Mouse (Mus musculus): ENCODE data around the gene Arel1. TPM values are rescaled to one million over a fixed set of nuclear protein-coding genes. Genes with fewer than 3 reads are reported as not detected.

Gene Arel1
- total RNA-seq, 1 experiment: 31.3 TPM

DNA sequence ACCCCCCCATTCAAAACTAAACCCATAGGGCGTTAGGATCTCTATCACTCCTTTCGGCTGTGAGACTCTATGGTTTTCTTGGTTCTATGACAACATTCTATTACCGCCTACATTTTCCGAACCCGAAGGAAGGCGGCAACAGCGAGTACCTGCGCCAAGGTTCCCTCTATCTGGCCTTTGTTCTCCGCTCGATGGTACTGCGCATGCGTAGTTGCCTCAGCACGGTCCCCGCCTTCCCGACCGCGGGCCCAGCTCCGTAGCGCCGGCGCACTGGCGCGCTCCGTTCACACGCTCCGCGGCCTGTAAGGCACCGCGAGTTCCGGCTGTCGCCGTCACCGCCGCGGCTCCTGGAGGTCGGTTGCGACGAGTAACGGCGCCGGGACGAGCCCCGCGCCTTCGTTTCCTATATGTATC lies 25.4 kb upstream of the Arel1 start, which contains the start of gene Ylpm1:
Gene Ylpm1 (plus strand): TSS at position 239 of the 414 bp plus-strand sequence.
- Histone ChIP-seq H3K9ac (ENCODE audit: insufficient read depth, low read depth, low read length, poor library complexity, severe bottlenecking) (peak within 1 kb of the TSS; percentile 96), H3K27ac (ENCODE audit: insufficient read depth, low read depth, low read length, poor library complexity, severe bottlenecking) (peak within 1 kb of the TSS; percentile 21), H3K36me3 (ENCODE audit: control insufficient read depth, insufficient read depth, low read length, poor library complexity, severe bottlenecking) (no peaks in the 10 kb centered on the region), H3K9me3 (ENCODE audit: control insufficient read depth, insufficient read depth, low read depth, low read length) (no peaks in the 10 kb centered on the region), H3K4me3 (ENCODE audit: insufficient read depth in 1 of 2, low read depth in 1 of 2, low read length in 2 of 2, poor library complexity in 1 of 2, severe bottlenecking in 1 of 2) (peak within 1 kb of the TSS; percentile 91 to 96), H3K4me1 (ENCODE audit: control insufficient read depth in 2 of 2, insufficient read depth in 2 of 2, low read length in 2 of 2, poor library complexity in 1 of 2) (peaks cover 0 to 2% of the 10 kb centered on the region in 2 experiments; a peak in 1 of 4 replicates)
- peak; percentile 69; the same call in 1 of the 2 replicates for TF ChIP-seq HCFC1 (IDR thresholded peaks at IDR 0.05; ENCODE audit: borderline replicate concordance, insufficient read depth, low read length)
- no peak for TF ChIP-seq CHD2 (IDR thresholded peaks at IDR 0.05; ENCODE audit: low read depth, low read length)
- in situ Hi-C loops (cut with MboI; ENCODE audit: low sequenced_read_pairs in 2 of 2, unreplicated experiment in 2 of 2): no loop called here
- DNase-seq (ENCODE audit: low read depth, low spot score): peak; percentile 97

DNA sequence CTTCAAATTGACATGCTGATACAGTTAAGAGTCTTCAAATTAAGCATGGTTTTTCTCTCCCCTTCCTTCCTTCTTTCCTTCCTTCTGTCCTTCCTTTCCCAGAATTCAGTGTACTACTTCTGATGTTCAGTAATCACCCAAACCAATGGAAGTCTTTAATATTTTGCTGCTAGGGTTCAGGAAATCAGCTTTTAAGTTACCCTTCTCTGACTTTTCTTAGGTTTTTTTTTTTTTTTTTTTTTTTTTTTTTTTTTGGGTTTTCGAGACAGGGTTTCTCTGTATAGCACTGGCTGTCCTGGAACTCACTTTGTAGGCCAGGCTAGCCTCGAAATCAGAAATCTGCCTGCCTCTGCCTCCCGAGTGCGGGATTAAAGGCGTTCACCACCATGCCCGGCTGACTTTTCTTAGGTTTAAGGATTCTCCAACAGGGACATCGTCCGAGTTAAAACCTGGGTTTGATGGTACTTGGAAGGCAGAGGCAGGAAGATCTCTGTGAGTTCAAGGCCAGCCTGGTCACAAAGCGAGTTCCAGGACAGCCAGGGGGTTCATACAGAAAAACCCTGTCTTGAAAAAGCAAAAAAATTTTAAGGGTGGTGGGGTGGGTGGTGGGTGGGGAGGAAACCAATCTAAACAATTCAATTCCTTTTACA lies 24.5 kb upstream of the Arel1 start:
- no peaks in the 10 kb centered on the region for H3K9me3 ChIP-seq (ENCODE audit: control insufficient read depth, insufficient read depth, low read depth, low read length)
- peaks cover 0 to 2% of the 10 kb centered on the region in 2 experiments; a peak in 1 of 4 replicates for H3K4me1 ChIP-seq (ENCODE audit: control insufficient read depth in 2 of 2, insufficient read depth in 2 of 2, low read length in 2 of 2, poor library complexity in 1 of 2)
- in situ Hi-C loops (cut with MboI; ENCODE audit: low sequenced_read_pairs in 2 of 2, unreplicated experiment in 2 of 2): no loop called here
- H3K27ac ChIP-seq (ENCODE audit: insufficient read depth, low read depth, low read length, poor library complexity, severe bottlenecking): no peak overlapping the region
- H3K9ac ChIP-seq (ENCODE audit: insufficient read depth, low read depth, low read length, poor library complexity, severe bottlenecking): peak overlapping the region; percentile 32; the same call in 1 of the 2 replicates
- TF ChIP-seq HCFC1 (IDR thresholded peaks at IDR 0.05; ENCODE audit: borderline replicate concordance, insufficient read depth, low read length) (no peak), CHD2 (IDR thresholded peaks at IDR 0.05; ENCODE audit: low read depth, low read length) (no peak), ZNF384 (IDR thresholded peaks at IDR 0.05; ENCODE audit: low read depth, low read length) (peak; percentile 58; the same call in 1 of the 2 replicates), ZC3H11A (IDR thresholded peaks at IDR 0.05; ENCODE audit: borderline replicate concordance, low read depth, low read length) (no peak), MAFK (IDR thresholded peaks at IDR 0.05; ENCODE audit: insufficient read depth, low read depth, low read length) (no peak)
- no peak overlapping the region for H3K4me3 ChIP-seq (ENCODE audit: insufficient read depth in 1 of 2, low read depth in 1 of 2, low read length in 2 of 2, poor library complexity in 1 of 2, severe bottlenecking in 1 of 2)
- no peak for DNase-seq (ENCODE audit: low read depth, low spot score)
- no peaks in the 10 kb centered on the region for H3K36me3 ChIP-seq (ENCODE audit: control insufficient read depth, insufficient read depth, low read length, poor library complexity, severe bottlenecking)

DNA sequence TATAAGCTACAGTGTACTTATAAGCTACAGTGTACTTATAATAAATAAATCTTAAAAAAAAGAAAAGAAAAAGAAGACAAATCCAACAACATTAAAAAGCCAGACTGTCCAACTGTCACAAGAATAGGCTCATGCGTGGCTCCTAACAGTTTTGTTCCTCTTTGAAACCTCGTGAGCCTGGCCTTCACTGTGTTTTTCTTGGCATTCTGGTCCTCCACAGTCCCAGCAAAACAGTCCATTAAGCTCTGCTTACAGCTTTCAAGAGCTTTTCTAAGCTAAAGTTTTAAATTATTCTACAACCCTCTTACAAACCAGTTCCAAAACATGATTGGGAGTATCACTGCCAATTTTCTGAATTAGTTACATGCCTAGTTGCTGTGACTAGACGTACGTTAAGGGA lies 18.8 kb upstream of the Arel1 start:
- Histone ChIP-seq H3K9me3 (ENCODE audit: control insufficient read depth, insufficient read depth, low read depth, low read length) (no peaks in the 10 kb centered on the region), H3K4me3 (ENCODE audit: insufficient read depth in 1 of 2, low read depth in 1 of 2, low read length in 2 of 2, poor library complexity in 1 of 2, severe bottlenecking in 1 of 2) (no peak overlapping the region), H3K27ac (ENCODE audit: insufficient read depth, low read depth, low read length, poor library complexity, severe bottlenecking) (no peak overlapping the region), H3K4me1 (ENCODE audit: control insufficient read depth in 2 of 2, insufficient read depth in 2 of 2, low read length in 2 of 2, poor library complexity in 1 of 2) (no peaks in the 10 kb centered on the region), H3K36me3 (ENCODE audit: control insufficient read depth, insufficient read depth, low read length, poor library complexity, severe bottlenecking) (no peaks in the 10 kb centered on the region), H3K9ac (ENCODE audit: insufficient read depth, low read depth, low read length, poor library complexity, severe bottlenecking) (no peak overlapping the region)
- TF ChIP-seq CHD2 (IDR thresholded peaks at IDR 0.05; ENCODE audit: low read depth, low read length) (no peak), ZNF384 (IDR thresholded peaks at IDR 0.05; ENCODE audit: low read depth, low read length) (no peak), HCFC1 (IDR thresholded peaks at IDR 0.05; ENCODE audit: borderline replicate concordance, insufficient read depth, low read length) (no peak), ZC3H11A (IDR thresholded peaks at IDR 0.05; ENCODE audit: borderline replicate concordance, low read depth, low read length) (no peak), MAFK (IDR thresholded peaks at IDR 0.05; ENCODE audit: insufficient read depth, low read depth, low read length) (no peak)
- in situ Hi-C loops (cut with MboI; ENCODE audit: low sequenced_read_pairs in 2 of 2, unreplicated experiment in 2 of 2): no loop called here
- no peak for DNase-seq (ENCODE audit: low read depth, low spot score)

DNA sequence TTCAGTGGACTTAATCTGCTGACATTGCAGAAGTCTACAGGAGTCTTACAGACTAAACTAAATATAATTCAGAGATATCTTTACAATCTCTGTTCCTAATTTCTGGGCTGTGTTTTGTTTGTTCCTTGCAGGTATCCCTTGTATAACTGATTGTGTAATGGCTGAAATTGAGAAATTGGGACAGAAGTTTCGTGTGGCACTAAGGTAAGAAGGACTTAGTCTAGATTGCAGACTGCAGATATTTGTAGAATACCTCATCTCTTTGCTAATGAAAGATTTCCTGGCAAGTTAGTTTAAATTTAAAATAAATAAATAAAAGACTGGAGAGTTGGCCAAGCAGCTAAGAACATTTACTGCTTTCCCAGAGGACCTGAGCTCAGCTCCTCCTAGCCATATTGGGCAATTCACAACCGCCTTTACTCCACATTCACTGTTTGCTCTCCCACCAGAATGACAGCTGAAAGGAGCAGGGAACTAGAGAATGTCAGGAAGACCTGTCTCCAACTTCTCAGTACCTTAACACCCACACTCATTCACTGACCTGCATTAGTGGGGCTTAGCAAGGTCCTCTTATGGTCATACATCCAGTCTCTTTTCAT lies 8.7 kb upstream of the Arel1 start:
- no peak for TF ChIP-seq ZNF384 (IDR thresholded peaks at IDR 0.05; ENCODE audit: low read depth, low read length)
- no peak for TF ChIP-seq HCFC1 (IDR thresholded peaks at IDR 0.05; ENCODE audit: borderline replicate concordance, insufficient read depth, low read length)
- no peak for TF ChIP-seq CHD2 (IDR thresholded peaks at IDR 0.05; ENCODE audit: low read depth, low read length)
- peak; percentile 46; the same call in 1 of the 2 replicates for TF ChIP-seq MAFK (IDR thresholded peaks at IDR 0.05; ENCODE audit: insufficient read depth, low read depth, low read length)
- no peak for TF ChIP-seq ZC3H11A (IDR thresholded peaks at IDR 0.05; ENCODE audit: borderline replicate concordance, low read depth, low read length)
- DNase-seq (ENCODE audit: low read depth, low spot score): no peak
- in situ Hi-C loops (cut with MboI; ENCODE audit: low sequenced_read_pairs in 2 of 2, unreplicated experiment in 2 of 2): no loop called here
- H3K27ac ChIP-seq (ENCODE audit: insufficient read depth, low read depth, low read length, poor library complexity, severe bottlenecking): no peak overlapping the region
- no peaks in the 10 kb centered on the region for H3K4me1 ChIP-seq (ENCODE audit: control insufficient read depth in 2 of 2, insufficient read depth in 2 of 2, low read length in 2 of 2, poor library complexity in 1 of 2)
- H3K36me3 ChIP-seq (ENCODE audit: control insufficient read depth, insufficient read depth, low read length, poor library complexity, severe bottlenecking): peaks cover 34% of the 10 kb centered on the region
- H3K9ac ChIP-seq (ENCODE audit: insufficient read depth, low read depth, low read length, poor library complexity, severe bottlenecking): no peak overlapping the region
- H3K9me3 ChIP-seq (ENCODE audit: control insufficient read depth, insufficient read depth, low read depth, low read length): no peaks in the 10 kb centered on the region
- no peak overlapping the region for H3K4me3 ChIP-seq (ENCODE audit: insufficient read depth in 1 of 2, low read depth in 1 of 2, low read length in 2 of 2, poor library complexity in 1 of 2, severe bottlenecking in 1 of 2)
